Mouse (Mus musculus): ENCODE measurements around the gene Pxt1. TPM values are rescaled to one million over a fixed set of nuclear protein-coding genes. Genes with fewer than 3 reads are reported as not detected.
"Not testable (repeated sequence)": the region's sequence is repeated elsewhere in the genome, so short reads cannot be mapped to it uniquely, and the experiment has no call there.

Gene Pxt1
- 0.18 TPM in 1 of 2 replicates, not detected in the other for polyA plus RNA-seq (2015; fragmentation: Nextera tagmentation; extraction: Ambion mirVana)

- Histone ChIP-seq H3K36me3 (ENCODE audit: control insufficient read depth, insufficient read depth, low read length) (no peaks in the 10 kb centered on the region), H3K9ac (ENCODE audit: low read length) (no peak within 1 kb of the TSS), H3K27me3 (ENCODE audit: control insufficient read depth, insufficient read depth, low read length) (no peaks in the 10 kb centered on the region), H3K9me3 (ENCODE audit: control insufficient read depth, low read length) (no peaks in the 10 kb centered on the region), H3K4me3 (ENCODE audit: low read depth, low read length) (no peak within 1 kb of the TSS), H3K4me2 (replicated peaks; ENCODE audit: low read depth) (no peak within 1 kb of the TSS), H3K4me1 (replicated peaks; ENCODE audit: control insufficient read depth, insufficient read depth) (no peaks in the 10 kb centered on the region), H3K27ac (replicated peaks) (no peak within 1 kb of the TSS)
- DNase-seq (ENCODE audit: low spot score) (no peak), ATAC-seq (ENCODE audit: low FRiP score, low TSS enrichment) (no peak)
- 82% methylated on average over 7 of the region's 7 CpGs for WGBS
- TF ChIP-seq CTCF (IDR thresholded peaks at IDR 0.05; ENCODE audit: low read depth) (no peak), EP300 (optimal IDR thresholded peaks at IDR 0.05) (no peak)
Measured at GRCm38 (mm10) chr17:28943740-28944139, at the start of gene Pxt1. Pxt1 (minus strand) TSS chr17:28943840.

- H3K9me3 ChIP-seq (ENCODE audit: control insufficient read depth, low read length): not testable (repeated sequence)
Measured at GRCm38 (mm10) chr17:28993004-28993403, 49.4 kb upstream of the Pxt1 start.

GRCm38 (mm10) chr17:28992105-28992504, 48.5 kb upstream of the Pxt1 start:
- no peak for TF ChIP-seq EP300 (optimal IDR thresholded peaks at IDR 0.05)
- TF ChIP-seq CTCF (IDR thresholded peaks at IDR 0.05; ENCODE audit: low read depth): no peak
- Histone ChIP-seq H3K4me2 (replicated peaks; ENCODE audit: low read depth) (no peak overlapping the region), H3K9me3 (ENCODE audit: control insufficient read depth, low read length) (no peaks in the 10 kb centered on the region), H3K27ac (replicated peaks) (no peak overlapping the region), H3K36me3 (ENCODE audit: control insufficient read depth, insufficient read depth, low read length) (peaks cover 15% of the 10 kb centered on the region), H3K9ac (ENCODE audit: low read length) (no peak overlapping the region), H3K27me3 (ENCODE audit: control insufficient read depth, insufficient read depth, low read length) (no peaks in the 10 kb centered on the region), H3K4me3 (ENCODE audit: low read depth, low read length) (no peak overlapping the region), H3K4me1 (replicated peaks; ENCODE audit: control insufficient read depth, insufficient read depth) (no peaks in the 10 kb centered on the region)
- ATAC-seq (ENCODE audit: low FRiP score, low TSS enrichment) (no peak), DNase-seq (ENCODE audit: low spot score) (no peak)
- WGBS: 40% methylated on average over 7 of the region's 7 CpGs

More at GRCm38 (mm10) chr17:28993004-28993403, 49.4 kb upstream of the Pxt1 start:
- 100% methylated on average over 1 of the region's 1 CpGs for whole genome bisulfite sequencing
- H3K36me3 ChIP-seq (ENCODE audit: control insufficient read depth, insufficient read depth, low read length): peaks cover 18% of the 10 kb centered on the region
- not testable (repeated sequence) for H3K4me2 ChIP-seq (replicated peaks; ENCODE audit: low read depth); ATAC-seq (ENCODE audit: low FRiP score, low TSS enrichment); DNase-seq (ENCODE audit: low spot score); H3K4me1 ChIP-seq (replicated peaks; ENCODE audit: control insufficient read depth, insufficient read depth); H3K9ac ChIP-seq (ENCODE audit: low read length); H3K27ac ChIP-seq (replicated peaks); H3K27me3 ChIP-seq (ENCODE audit: control insufficient read depth, insufficient read depth, low read length); H3K4me3 ChIP-seq (ENCODE audit: low read depth, low read length)

- Histone ChIP-seq H3K36me3 (ENCODE audit: control insufficient read depth, insufficient read depth, low read length) (peaks cover 14% of the 10 kb centered on the region; the same call in 1 of the 2 replicates), H3K27me3 (ENCODE audit: control insufficient read depth, insufficient read depth, low read length) (no peaks in the 10 kb centered on the region), H3K4me2 (replicated peaks; ENCODE audit: low read depth) (no peak overlapping the region), H3K9me3 (ENCODE audit: control insufficient read depth, low read length) (no peaks in the 10 kb centered on the region), H3K27ac (replicated peaks) (no peak overlapping the region), H3K9ac (ENCODE audit: low read length) (no peak overlapping the region), H3K4me1 (replicated peaks; ENCODE audit: control insufficient read depth, insufficient read depth) (no peaks in the 10 kb centered on the region), H3K4me3 (ENCODE audit: low read depth, low read length) (no peak overlapping the region)
- TF ChIP-seq CTCF (IDR thresholded peaks at IDR 0.05; ENCODE audit: low read depth) (no peak), EP300 (optimal IDR thresholded peaks at IDR 0.05) (no peak)
- WGBS: 54% methylated on average over 9 of the region's 9 CpGs
- DNase-seq (ENCODE audit: low spot score) (no peak), ATAC-seq (ENCODE audit: low FRiP score, low TSS enrichment) (no peak)
Measured at GRCm38 (mm10) chr17:28991286-28991685, 47.6 kb upstream of the Pxt1 start.

- no peak for DNase-seq (ENCODE audit: low spot score)
- no peak for ATAC-seq (ENCODE audit: low FRiP score, low TSS enrichment)
- H3K9ac ChIP-seq (ENCODE audit: low read length): no peak overlapping the region
- H3K27me3 ChIP-seq (ENCODE audit: control insufficient read depth, insufficient read depth, low read length): no peaks in the 10 kb centered on the region
- 66% methylated on average over 4 of the region's 4 CpGs for WGBS
- TF ChIP-seq CTCF (IDR thresholded peaks at IDR 0.05; ENCODE audit: low read depth) (no peak), EP300 (optimal IDR thresholded peaks at IDR 0.05) (no peak)
- H3K9me3 ChIP-seq (ENCODE audit: control insufficient read depth, low read length): no peaks in the 10 kb centered on the region
- H3K4me3 ChIP-seq (ENCODE audit: low read depth, low read length): no peak overlapping the region
- H3K4me2 ChIP-seq (replicated peaks; ENCODE audit: low read depth): no peak overlapping the region
- no peaks in the 10 kb centered on the region for H3K4me1 ChIP-seq (replicated peaks; ENCODE audit: control insufficient read depth, insufficient read depth)
- peaks cover 14% of the 10 kb centered on the region; the same call in 1 of the 2 replicates for H3K36me3 ChIP-seq (ENCODE audit: control insufficient read depth, insufficient read depth, low read length)
- no peak overlapping the region for H3K27ac ChIP-seq (replicated peaks)
Measured at GRCm38 (mm10) chr17:28990060-28990459, 46.4 kb upstream of the Pxt1 start.

- WGBS: 84% methylated on average over 3 of the region's 3 CpGs
- DNase-seq (ENCODE audit: low spot score) (no peak), ATAC-seq (ENCODE audit: low FRiP score, low TSS enrichment) (no peak)
- Histone ChIP-seq H3K4me1 (replicated peaks; ENCODE audit: control insufficient read depth, insufficient read depth) (no peaks in the 10 kb centered on the region), H3K27ac (replicated peaks) (no peak overlapping the region), H3K4me2 (replicated peaks; ENCODE audit: low read depth) (no peak overlapping the region), H3K9ac (ENCODE audit: low read length) (no peak overlapping the region), H3K27me3 (ENCODE audit: control insufficient read depth, insufficient read depth, low read length) (no peaks in the 10 kb centered on the region), H3K36me3 (ENCODE audit: control insufficient read depth, insufficient read depth, low read length) (peaks cover 17% of the 10 kb centered on the region; the same call in 1 of the 2 replicates), H3K9me3 (ENCODE audit: control insufficient read depth, low read length) (no peaks in the 10 kb centered on the region), H3K4me3 (ENCODE audit: low read depth, low read length) (no peak overlapping the region)
- TF ChIP-seq EP300 (optimal IDR thresholded peaks at IDR 0.05) (no peak), CTCF (IDR thresholded peaks at IDR 0.05; ENCODE audit: low read depth) (no peak)
Measured at GRCm38 (mm10) chr17:28988996-28989395, 45.4 kb upstream of the Pxt1 start.
